Mouse (Mus musculus) ES-Bruce4 (cell line): ENCODE results near the gene Prdm16.

Source experiments
- CTCF ChIP-seq: IDR thresholded peaks from one replicate; pipeline ENCODE4 v1.8.1; 2011; ENCODE audit warnings: low read depth, low read length
- POLR2A ChIP-seq: IDR thresholded peaks from one replicate; pipeline ENCODE4 v1.8.1; 2011; ENCODE audit warnings: low read length; ENCODE audit not compliant: insufficient read depth

DNA sequence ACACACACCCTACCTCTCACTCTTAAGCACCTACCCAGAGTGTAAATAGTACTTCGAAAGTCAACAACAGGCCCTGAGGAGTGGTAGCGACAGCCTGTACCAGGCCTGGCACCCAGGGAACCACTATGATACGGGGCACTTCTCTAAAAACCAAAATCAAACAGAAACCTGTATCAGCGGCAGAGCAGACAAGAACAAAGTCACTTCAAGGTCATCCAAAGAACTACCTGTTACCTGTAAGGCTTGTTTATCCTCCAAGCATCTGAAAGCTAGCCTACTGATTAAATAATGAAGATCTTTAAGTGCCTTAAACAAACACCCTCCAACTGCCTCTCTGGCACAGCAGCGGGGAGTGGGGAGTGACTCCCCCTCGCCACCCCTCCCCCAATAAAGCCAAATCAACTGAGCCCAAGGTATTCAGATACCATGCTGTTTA, 110.3 kb downstream of the Prdm16 start:
- no peak for TF ChIP-seq CTCF
- TF ChIP-seq POLR2A, result no peak
